Mouse (Mus musculus) heart, postnatal 0 days (tissue): ENCODE measurements around the gene Elp4.

Experiments used
- CTCF ChIP-seq: IDR thresholded peaks from 2 replicates; pipeline ENCODE4 v1.5.1; 2016; ENCODE audit warnings: antibody characterized with exemption, control low read depth, low read depth
- EP300 ChIP-seq: IDR thresholded peaks from 2 replicates; pipeline ENCODE4 v1.6.1; 2016; ENCODE audit warnings: antibody characterized with exemption, low read depth

- TF ChIP-seq CTCF (no peak), EP300 (no peak)
These were observed 214.4 kb downstream of the Elp4 start for GRCm38 (mm10) chr2:105689771-105690639.
